Mouse (Mus musculus): ENCODE data around the gene Cdc42bpg. TPM values are rescaled to one million over a fixed set of nuclear protein-coding genes. Genes with fewer than 3 reads are reported as not detected.

The Cdc42bpg gene
- polyA plus RNA-seq, 1 experiment from 2014 or later: 0.40 TPM

DNA sequence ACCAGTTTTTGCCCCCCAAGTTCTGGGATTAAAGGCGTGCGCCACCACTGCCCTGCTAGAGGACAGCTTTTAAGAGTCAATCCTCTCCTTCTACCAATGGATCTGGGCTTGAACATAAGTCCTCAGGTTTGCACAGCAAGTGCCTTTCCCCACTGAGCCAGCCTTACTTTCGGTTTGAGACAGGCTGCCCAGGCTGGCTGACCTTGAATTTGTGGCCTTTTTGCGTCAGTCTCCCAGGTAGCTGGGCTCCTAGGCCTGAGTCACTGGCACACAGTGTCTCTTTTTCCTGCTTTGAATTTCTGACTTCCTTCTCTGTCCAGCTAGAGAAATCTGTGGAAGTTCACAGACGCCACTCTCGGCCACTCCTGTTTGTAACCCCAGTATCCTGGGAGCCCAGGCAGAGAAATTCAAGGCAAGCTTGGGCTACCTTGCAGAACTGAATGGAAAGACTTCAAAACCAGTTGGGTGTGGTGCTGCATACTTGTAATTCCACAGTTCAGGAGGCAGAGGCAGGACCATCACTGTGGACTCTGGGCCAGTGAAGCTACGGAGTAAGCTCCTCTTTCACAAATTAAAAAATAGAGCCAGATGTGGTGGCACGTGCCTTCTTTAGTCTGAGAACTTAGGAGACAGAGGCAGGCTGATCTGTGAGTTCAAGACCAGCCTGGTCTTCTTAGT lies 36.3 kb upstream of the Cdc42bpg start:
- Histone ChIP-seq H3K4me1 (no peaks in the 10 kb centered on the region; the same call in 1 of the 2 replicates), H3K9me3 (no peaks in the 10 kb centered on the region), H3K9ac (no peak overlapping the region), H3K36me3 (replicated peaks) (no peaks in the 10 kb centered on the region), H3K4me3 (no peak overlapping the region), H3K4me2 (no peak overlapping the region), H3K27ac (no peak overlapping the region), H3K27me3 (replicated peaks) (no peaks in the 10 kb centered on the region)
- WGBS: 89% methylated on average over 8 of the region's 8 CpGs
- ATAC-seq (replicated peaks): no peak

DNA sequence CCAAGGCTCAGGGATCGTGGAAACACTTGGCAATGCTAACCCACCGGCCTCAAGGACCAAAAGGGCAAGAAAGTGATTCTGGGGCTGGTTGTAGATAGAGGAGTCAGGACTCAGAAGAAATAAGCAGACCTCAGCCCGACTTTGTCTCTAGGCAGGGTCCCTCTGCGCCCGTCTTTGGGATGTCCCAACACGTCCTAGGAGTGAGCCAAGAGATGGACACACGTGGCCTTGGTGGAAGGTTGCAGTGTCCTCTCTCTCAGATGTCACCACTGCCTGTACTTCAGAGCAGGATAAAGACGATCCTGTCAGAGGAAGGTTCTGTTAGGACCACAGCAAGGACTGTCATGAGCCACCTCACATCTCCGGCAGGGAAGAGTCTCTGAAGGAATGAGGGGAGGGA lies 35.6 kb upstream of the Cdc42bpg start:
- H3K4me2 ChIP-seq: no peak overlapping the region
- H3K36me3 ChIP-seq (replicated peaks): no peaks in the 10 kb centered on the region
- no peaks in the 10 kb centered on the region for H3K27me3 ChIP-seq (replicated peaks)
- no peak for ATAC-seq (replicated peaks)
- H3K9ac ChIP-seq: no peak overlapping the region
- H3K9me3 ChIP-seq: no peaks in the 10 kb centered on the region
- H3K27ac ChIP-seq: no peak overlapping the region
- no peak overlapping the region for H3K4me3 ChIP-seq
- peaks cover 1% of the 10 kb centered on the region for H3K4me1 ChIP-seq
- 58% methylated on average over 9 of the region's 9 CpGs for WGBS

DNA sequence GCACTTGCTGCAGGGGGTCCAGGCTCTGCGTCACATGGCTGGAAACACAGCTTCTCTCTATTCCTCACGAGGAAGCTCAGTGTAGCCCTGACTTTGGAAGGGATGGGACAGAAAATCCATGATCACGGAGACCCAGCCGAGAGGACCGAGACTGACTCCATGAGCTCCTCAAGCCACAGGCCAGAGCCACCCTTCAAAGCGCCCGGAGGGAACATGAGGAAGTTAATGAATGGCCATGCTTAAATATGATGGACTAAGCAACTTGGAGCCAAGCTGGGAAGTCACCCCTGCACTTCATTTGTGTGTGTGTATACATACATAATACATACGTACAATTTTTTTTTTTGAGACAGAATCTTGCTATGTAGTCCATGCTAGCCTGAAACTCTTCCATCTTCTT lies 35.0 kb upstream of the Cdc42bpg start:
- WGBS: 28% methylated on average over 8 of the region's 8 CpGs
- ATAC-seq (replicated peaks): no peak
- H3K9ac ChIP-seq: no peak overlapping the region

DNA sequence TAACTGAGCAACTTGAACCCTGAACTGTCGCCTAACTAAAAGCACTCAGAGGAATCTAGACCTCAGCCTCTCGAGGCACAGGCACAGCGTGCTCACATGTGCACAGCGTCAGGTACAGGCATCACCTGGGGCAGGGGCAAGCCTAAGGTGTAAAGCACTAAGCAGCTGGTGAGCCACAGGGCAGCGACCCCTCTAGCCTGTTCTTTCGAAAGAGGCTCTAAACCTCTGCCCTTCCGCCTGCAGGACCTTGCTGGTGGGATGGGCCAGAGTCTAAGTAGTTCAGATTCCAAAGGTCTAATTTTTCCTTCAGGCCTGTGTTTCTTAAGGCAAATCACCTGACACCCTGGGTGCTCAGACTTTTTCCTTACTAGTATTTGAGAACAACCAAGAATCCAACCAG lies 34.2 kb upstream of the Cdc42bpg start:
- Histone ChIP-seq H3K9me3 (no peaks in the 10 kb centered on the region), H3K36me3 (replicated peaks) (no peaks in the 10 kb centered on the region), H3K4me1 (peaks cover 8% of the 10 kb centered on the region), H3K4me3 (no peak overlapping the region), H3K27me3 (replicated peaks) (no peaks in the 10 kb centered on the region), H3K4me2 (no peak overlapping the region), H3K9ac (no peak overlapping the region), H3K27ac (no peak overlapping the region)
- WGBS: 72% methylated on average over 7 of the region's 7 CpGs
- ATAC-seq (replicated peaks): no peak

More for the DNA sequence above, 35.0 kb upstream of the Cdc42bpg start:
- Histone ChIP-seq H3K27me3 (replicated peaks) (no peaks in the 10 kb centered on the region), H3K9me3 (no peaks in the 10 kb centered on the region), H3K4me1 (peaks cover 7% of the 10 kb centered on the region), H3K4me2 (no peak overlapping the region), H3K36me3 (replicated peaks) (no peaks in the 10 kb centered on the region), H3K27ac (no peak overlapping the region), H3K4me3 (no peak overlapping the region)

DNA sequence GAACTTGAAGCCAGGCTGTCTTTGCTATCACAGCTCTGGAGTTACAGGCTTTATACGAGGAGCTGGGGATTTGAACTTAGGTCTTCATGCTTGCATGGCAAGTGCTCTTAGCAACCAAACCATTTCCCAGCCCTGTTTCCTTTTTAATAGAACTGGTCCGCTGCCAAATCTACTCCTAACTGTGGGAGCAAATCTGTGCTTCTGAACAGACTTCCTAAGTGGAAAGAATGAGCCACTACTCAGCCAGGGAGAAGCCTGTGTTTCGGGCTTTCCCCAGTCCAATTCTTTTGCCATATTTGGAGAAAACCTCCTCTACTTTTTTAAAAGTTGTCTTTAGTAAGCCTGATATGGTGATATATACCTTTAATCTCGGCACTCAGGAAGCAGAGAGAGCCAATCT lies 33.5 kb upstream of the Cdc42bpg start:
- 88% methylated on average over 4 of the region's 4 CpGs for WGBS
- Histone ChIP-seq H3K4me2 (no peak overlapping the region), H3K27me3 (replicated peaks) (no peaks in the 10 kb centered on the region), H3K36me3 (replicated peaks) (no peaks in the 10 kb centered on the region), H3K9me3 (no peaks in the 10 kb centered on the region), H3K9ac (no peak overlapping the region), H3K4me3 (no peak overlapping the region), H3K4me1 (peaks cover 11% of the 10 kb centered on the region), H3K27ac (no peak overlapping the region)
- ATAC-seq (replicated peaks): no peak

DNA sequence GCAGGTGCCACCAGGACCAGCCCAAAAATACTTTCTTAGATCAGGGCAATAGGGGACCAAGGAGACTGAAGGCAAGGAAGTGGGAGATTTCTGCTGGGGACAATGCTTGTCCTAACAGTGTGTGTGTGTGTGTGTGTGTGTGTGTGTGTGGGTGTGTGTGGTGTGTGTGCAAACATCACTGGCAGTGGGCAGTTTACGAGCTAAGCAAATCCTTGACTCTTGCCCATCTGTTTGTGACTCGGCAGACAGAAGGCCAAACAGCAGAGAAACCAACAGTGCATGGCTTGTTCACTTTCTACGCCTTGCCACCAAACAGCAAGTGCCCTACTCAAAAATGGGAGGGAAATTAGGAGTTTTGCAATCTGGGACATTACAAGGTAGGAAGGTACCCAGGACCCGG lies 32.7 kb upstream of the Cdc42bpg start:
- Histone ChIP-seq H3K36me3 (replicated peaks) (no peaks in the 10 kb centered on the region), H3K9me3 (no peaks in the 10 kb centered on the region), H3K4me1 (peaks cover 19% of the 10 kb centered on the region), H3K9ac (no peak overlapping the region), H3K4me2 (no peak overlapping the region), H3K27ac (no peak overlapping the region), H3K27me3 (replicated peaks) (no peaks in the 10 kb centered on the region), H3K4me3 (no peak overlapping the region)
- WGBS: 88% methylated on average over 4 of the region's 4 CpGs
- no peak for ATAC-seq (replicated peaks)

DNA sequence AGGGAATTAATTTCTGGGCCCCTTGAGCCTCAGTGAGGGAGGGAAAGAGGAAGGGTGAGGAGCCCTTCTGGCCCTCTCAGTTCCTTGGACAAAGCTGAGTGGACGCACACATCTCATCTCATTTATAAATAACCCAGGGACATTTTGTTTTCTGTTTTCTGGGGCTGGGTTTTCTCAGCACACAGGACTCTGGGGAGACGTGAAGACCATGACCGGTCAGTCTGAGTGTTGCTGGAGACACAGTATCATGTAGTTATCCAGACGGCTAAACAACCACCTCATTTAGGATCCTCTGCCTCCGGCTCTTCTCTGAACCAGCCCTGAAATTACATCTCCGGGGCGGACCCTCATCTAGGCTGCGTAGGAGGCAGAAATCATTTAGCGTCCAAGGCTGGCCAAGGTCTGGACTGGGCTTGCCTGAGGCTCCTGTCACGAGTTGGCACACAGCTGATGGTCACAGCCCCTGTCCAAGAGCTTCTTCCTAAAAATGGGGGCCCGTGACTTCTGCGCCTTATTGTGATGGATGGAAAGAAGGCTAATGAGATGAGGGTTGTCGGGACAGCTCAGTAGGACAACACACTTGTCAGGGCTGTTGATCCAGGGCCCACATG lies 32.2 kb upstream of the Cdc42bpg start:
- no peak for ATAC-seq (replicated peaks)
- no peak overlapping the region for H3K27ac ChIP-seq
- H3K4me1 ChIP-seq: peaks cover 24% of the 10 kb centered on the region
- no peaks in the 10 kb centered on the region for H3K36me3 ChIP-seq (replicated peaks)
- H3K4me3 ChIP-seq: no peak overlapping the region
- WGBS: 91% methylated on average over 13 of the region's 13 CpGs
- H3K9me3 ChIP-seq: no peaks in the 10 kb centered on the region
- H3K4me2 ChIP-seq: no peak overlapping the region
- no peaks in the 10 kb centered on the region for H3K27me3 ChIP-seq (replicated peaks)
- no peak overlapping the region for H3K9ac ChIP-seq

DNA sequence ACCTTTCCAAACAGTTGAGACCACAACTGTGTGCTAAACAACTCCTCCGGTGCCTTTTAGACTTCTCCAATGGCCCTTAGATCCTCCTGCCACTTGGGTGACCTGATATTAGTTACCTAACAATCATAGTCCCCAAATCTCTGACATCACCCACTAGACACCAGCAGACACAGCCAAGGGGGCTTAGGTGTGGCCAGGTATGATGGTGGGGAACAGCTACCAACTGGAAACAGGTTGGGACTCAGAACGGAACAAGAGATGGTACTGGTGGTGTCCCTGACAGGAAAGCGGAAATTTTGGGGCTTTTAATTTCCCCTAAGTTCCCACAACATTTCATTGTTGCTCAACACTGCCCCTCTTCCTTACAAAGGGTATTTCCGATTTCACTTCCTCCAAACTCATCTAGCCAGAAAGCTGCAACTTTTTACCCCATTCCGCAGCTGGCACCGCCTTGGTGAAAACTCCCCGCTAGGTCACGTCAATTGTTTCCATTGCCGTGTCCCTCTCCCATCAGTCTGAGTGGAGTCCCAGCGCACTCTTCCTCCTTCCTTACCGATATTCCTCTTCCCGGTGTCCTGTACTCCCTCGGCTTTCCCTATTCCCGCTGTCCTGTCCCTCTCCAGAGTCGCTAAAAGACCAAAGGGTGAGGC lies 30.4 kb upstream of the Cdc42bpg start:
- ATAC-seq (replicated peaks): no peak; the same call in 1 of the 2 replicates
- Histone ChIP-seq H3K4me2 (peak overlapping the region; percentile 97), H3K4me3 (peak overlapping the region; percentile 84), H3K9me3 (no peaks in the 10 kb centered on the region), H3K27me3 (replicated peaks) (no peaks in the 10 kb centered on the region), H3K36me3 (replicated peaks) (no peaks in the 10 kb centered on the region), H3K27ac (peak overlapping the region; percentile 82), H3K4me1 (peaks cover 41% of the 10 kb centered on the region), H3K9ac (peak overlapping the region; percentile 61)
- WGBS: 8% methylated on average over 15 of the region's 15 CpGs

DNA sequence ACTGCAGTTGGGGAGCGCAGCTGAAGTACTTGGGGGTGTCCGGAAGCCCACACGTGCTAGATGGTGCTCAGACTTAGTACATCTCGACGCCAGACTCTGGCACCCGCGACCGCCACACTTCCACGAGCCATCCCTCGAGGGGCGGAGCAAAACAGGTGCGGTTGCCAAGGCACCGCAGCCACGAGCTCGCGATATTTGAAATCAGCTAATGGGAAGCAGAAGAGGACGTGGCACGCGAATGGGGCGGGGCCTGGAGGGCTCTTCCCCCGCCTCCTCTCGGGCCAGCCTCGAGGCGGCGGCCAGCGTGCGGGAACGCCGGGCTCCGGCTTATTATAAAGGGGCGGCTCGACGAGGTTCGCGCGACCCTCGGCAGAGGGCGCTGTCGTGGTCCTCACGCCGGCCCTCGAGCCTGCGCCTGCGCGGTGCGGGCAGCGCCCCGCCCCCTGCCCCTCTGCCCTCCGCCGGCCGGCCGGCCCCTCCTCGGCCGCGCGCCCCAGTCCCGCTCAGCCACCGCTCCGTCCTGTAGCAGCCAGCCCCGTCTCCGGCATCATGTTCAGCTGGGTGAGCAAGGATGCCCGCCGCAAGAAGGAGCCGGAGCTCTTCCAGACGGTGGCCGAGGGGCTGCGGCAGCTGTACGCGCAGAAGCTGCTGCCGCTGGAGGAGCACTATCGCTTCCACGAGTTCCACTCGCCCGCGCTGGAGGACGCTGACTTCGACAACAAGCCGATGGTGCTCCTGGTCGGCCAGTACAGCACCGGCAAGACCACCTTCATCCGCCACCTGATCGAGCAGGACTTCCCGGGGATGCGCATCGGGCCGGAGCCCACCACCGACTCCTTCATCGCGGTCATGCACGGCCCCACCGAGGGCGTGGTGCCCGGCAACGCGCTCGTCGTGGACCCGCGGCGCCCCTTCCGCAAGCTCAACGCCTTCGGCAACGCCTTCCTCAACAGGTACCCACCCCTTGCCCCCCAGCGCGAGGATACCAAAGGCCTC lies 29.5 kb upstream of the Cdc42bpg start, which contains the start of gene Ehd1:
Ehd1 (plus strand) TSS at position 300 of the 996 bp plus-strand sequence.
- Histone ChIP-seq H3K9ac (peak within 1 kb of the TSS; percentile 63), H3K27ac (peak within 1 kb of the TSS; percentile 82), H3K4me2 (peak within 1 kb of the TSS; percentile 97), H3K9me3 (no peaks in the 10 kb centered on the region), H3K4me3 (peak within 1 kb of the TSS; percentile 84), H3K4me1 (peaks cover 42% of the 10 kb centered on the region), H3K36me3 (replicated peaks) (peaks cover 7% of the 10 kb centered on the region; the same call in 1 of the 2 replicates), H3K27me3 (replicated peaks) (no peaks in the 10 kb centered on the region)
- WGBS: under 1% methylated on average over 102 of the region's 106 CpGs
- peak; percentile 96 for ATAC-seq (replicated peaks)

DNA sequence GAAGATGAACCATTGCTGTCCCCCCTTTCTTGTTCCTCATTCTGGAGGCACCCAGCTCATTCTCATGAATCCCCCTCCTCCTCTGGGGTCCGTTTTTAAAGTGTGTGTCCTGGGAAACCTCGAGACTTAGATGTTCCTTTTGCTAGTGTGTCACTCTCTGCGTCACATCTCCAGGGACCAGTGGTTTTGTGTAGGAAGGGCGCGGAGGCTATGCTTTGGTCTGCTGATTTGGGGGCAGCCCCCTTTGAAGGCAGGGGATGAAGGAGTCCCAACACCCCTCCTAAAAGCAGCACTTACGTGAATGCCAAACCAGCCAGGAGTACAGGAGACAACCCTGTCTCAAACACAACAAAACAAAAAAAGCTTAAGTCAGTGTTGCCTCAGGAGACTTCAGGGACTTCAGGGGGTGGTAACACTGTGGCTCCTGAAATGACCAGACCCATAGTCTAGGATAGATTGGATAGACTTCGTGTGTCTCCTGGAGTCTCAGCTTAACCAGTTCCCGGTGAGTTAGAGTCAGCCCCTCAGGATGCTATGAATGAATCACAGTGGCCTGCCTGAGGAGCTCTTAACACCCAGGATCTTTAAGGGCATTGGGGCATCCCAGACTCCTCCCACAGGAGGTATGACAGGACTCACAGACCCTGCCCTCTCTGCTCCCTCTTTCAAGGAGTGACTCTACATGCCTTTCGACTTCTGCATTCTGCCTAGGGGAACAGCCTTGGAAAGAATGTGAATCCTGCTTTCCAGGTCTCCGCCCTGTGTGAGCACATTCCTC lies 28.4 kb upstream of the Cdc42bpg start:
- 6% methylated on average over 10 of the region's 10 CpGs for WGBS
- ATAC-seq (replicated peaks): no peak
- Histone ChIP-seq H3K27me3 (replicated peaks) (no peaks in the 10 kb centered on the region), H3K4me1 (peaks cover 42% of the 10 kb centered on the region), H3K4me2 (peak overlapping the region; percentile 97), H3K27ac (0 out of 2 replicates have a peak overlapping the region, but pooled peaks have one; percentile 82), H3K9me3 (no peaks in the 10 kb centered on the region), H3K36me3 (replicated peaks) (peaks cover 7% of the 10 kb centered on the region; the same call in 1 of the 2 replicates), H3K9ac (peak overlapping the region; percentile 63), H3K4me3 (peak overlapping the region; percentile 84)

DNA sequence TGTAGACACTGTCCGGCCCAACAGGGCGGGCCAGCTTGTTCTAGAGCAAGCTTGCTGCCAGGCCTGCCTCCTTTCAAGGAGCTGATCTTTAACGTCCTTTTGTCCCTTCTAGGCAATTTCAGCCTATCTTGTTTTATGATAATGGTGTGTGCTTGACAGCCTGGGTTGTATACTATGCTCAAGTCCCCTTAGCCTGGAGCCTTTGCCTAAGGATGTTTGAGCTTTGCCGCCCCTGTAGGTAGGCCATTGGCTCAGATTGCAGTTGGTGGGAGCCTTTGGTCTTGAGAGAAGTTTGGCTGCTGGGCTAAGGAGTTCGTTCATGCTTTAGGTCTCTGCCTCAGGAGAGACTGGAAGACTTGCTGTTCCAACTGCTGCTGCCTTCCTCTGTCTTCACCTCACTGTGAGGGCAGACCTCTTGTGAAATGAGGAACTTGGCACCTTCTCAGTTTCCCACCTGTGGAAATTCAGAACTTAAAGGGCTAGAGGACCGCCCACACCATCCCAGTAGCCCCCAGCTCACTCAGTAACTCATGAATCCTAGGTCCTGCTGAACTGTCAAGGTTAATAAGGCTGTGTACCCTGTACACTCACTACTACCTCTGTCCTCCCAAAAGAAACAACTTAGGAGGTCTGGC lies 27.7 kb upstream of the Cdc42bpg start:
- no peaks in the 10 kb centered on the region for H3K27me3 ChIP-seq (replicated peaks)
- 39% methylated on average over 6 of the region's 6 CpGs for WGBS
- H3K4me3 ChIP-seq: peak overlapping the region; percentile 84
- peak overlapping the region; percentile 63 for H3K9ac ChIP-seq
- H3K36me3 ChIP-seq (replicated peaks): peaks cover 7% of the 10 kb centered on the region; the same call in 1 of the 2 replicates
- no peaks in the 10 kb centered on the region for H3K9me3 ChIP-seq
- H3K4me1 ChIP-seq: peaks cover 42% of the 10 kb centered on the region
- ATAC-seq (replicated peaks): no peak
- H3K27ac ChIP-seq: no peak overlapping the region
- H3K4me2 ChIP-seq: peak overlapping the region; percentile 97

Data from midbrain, embryonic 15.5 days (tissue).